In the genomic region with DNA sequence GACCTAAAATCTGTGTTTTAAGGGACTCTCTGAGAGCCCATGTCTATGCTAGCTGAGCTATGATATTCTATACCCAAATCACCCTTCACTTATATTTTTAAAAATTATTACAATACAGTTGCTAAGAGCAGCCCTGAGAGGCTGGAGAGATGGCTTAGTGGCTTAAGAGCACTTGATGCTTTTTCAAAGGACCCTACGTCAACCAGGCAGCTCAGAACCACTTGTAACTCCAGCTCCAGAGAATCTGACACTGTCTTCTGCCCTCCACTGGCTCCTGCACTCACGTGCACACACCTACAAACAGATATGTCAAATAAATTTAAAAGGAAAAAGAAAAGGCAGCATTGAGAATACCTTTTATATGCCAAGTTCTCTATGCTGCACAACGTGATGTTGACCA, we compare ENCODE assay signal across 18 mouse cellular contexts.
"Had no signal": no experiment of that assay in that cellular context is flagged by ENCODE, and none has a peak within 500 bp of the region (broad histone marks: within the 10 kb centered on the region; RNA-seq: fewer than 3 reads in every experiment).

No protein-coding gene starts in this region.

- DNase-seq: liver, embryonic 13.5 days; midbrain, embryonic 14.5 days; retina, postnatal 1 day; right cerebral cortex, adult 18-20 months; right cerebral cortex, postnatal 25 days; right cerebral cortex, postnatal 4 days; spleen, adult 18-20 months; thymus, adult 18-20 months; thymus, postnatal 14 days; thymus, postnatal 36 days had no signal

- ATAC-seq: midbrain, embryonic 16.5 days had no signal

- H3K4me1 ChIP-seq: liver, embryonic 13.5 days; liver, embryonic 15.5 days; midbrain, embryonic 10.5 days; midbrain, embryonic 12.5 days; neural tube, embryonic 13.5 days; neural tube, embryonic 15.5 days had no signal

- H3K4me2 ChIP-seq: liver, embryonic 11.5 days; liver, embryonic 13.5 days; liver, embryonic 15.5 days; midbrain, embryonic 12.5 days; neural tube, embryonic 13.5 days; neural tube, embryonic 15.5 days had no signal

- H3K27me3 ChIP-seq: liver, embryonic 13.5 days; liver, embryonic 15.5 days; midbrain, embryonic 12.5 days; neural tube, embryonic 13.5 days; neural tube, embryonic 15.5 days had no signal

- H3K4me3 ChIP-seq: liver, embryonic 13.5 days; liver, embryonic 15.5 days; midbrain, embryonic 10.5 days; midbrain, embryonic 12.5 days; myocyte; neural tube, embryonic 13.5 days; neural tube, embryonic 15.5 days had no signal

- H3K9ac ChIP-seq: liver, embryonic 13.5 days; liver, embryonic 15.5 days; midbrain, embryonic 12.5 days; neural tube, embryonic 13.5 days; neural tube, embryonic 15.5 days had no signal

- H3K9me3 ChIP-seq: liver, embryonic 13.5 days; liver, embryonic 15.5 days; midbrain, embryonic 10.5 days; midbrain, embryonic 12.5 days; neural tube, embryonic 13.5 days; neural tube, embryonic 15.5 days had no signal

- H3K27ac ChIP-seq: liver, embryonic 13.5 days; liver, embryonic 15.5 days; midbrain, embryonic 10.5 days; midbrain, embryonic 12.5 days; neural tube, embryonic 13.5 days; neural tube, embryonic 15.5 days had no signal
